Mouse (Mus musculus) thymus, postnatal 4 days (tissue): ENCODE results near the gene Irf4.

Experiments used
- DNase-seq: peaks from one replicate; pipeline ENCODE4 v3.0.0; 2021

Gene Irf4

GRCm38 (mm10) chr13:30741172-30741571, 7.9 kb upstream of the Irf4 start:
- no peak for DNase-seq

- no peak for DNase-seq
Measured at GRCm38 (mm10) chr13:30742411-30742970, 6.5 kb upstream of the Irf4 start.

GRCm38 (mm10) chr13:30745121-30745520, 3.9 kb upstream of the Irf4 start:
- no peak for DNase-seq

GRCm38 (mm10) chr13:30747068-30747467, 2.0 kb upstream of the Irf4 start:
- DNase-seq: no peak

DNA sequence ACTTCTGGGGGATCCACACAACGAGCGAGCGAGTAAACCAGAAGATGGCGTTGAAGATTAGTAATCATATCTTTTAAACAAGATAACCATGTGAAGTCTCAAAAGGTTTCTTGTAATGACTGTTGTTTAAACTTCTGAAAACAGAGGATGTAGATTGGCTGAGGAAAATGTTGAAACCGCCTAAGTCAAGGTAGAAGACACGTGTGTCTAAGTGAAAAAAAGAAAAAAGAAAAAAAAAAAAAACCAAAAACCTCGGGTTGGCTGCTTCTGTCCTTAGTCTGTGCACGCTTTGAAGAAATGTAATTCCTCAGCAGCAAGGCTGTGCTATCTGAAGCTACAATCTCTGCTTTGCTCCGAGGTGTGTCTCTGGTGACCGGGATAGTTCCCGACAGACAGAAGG, 1.5 kb upstream of the Irf4 start:
- DNase-seq: no peak

DNA sequence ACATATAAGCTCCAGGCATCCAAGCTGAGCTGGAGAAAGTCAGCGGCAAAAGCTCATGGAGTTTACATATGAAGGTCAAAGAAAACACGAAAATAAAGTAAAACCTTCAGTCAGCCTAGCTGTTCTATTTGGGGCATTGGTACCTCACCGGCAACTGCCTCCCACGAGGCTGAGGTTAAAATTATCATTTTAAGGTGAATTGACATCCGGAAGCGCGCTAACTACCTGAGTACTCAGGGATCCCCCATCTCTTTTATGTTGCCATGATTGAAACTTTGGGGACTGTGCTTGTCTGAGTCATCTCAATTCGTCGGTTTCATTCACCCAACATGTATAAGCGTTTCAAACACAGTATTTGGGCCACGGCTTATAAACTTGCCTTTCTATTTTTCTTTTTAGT, 705 bp upstream of the Irf4 start:
- DNase-seq: peak; percentile 9

DNA sequence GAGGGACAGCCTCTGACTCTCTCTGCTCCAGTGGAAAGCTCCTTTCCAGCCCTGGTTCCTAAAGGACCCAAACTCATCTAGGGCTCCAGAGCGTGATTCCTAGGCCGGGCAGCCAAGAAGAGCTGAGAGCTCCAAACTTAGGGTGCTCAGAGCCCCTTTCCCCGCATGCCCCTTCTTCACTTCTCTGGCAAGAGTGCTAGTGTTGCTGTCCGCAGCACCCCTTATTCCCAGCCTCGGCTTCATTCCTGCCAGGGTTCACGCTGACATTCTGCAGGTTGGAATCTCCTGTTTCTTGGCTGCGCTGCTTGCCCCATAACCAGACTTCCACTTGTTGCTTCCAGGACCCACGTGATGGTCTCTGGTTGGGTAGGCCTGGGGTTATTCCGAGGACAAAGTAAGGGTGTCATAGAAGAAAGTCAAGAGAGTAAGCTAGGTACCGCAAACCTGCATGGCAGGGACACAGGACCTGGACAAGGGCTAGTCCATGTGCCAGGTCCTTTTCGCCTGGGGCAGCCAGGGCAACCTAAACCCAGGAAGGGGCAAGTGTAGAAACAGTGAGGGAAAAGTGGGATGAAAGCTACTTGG, 623 bp downstream of the Irf4 start:
- DNase-seq: no peak

- DNase-seq: peak; percentile 53
Measured at GRCm38 (mm10) chr13:30750461-30751303, 1.7 kb downstream of the Irf4 start.

DNA sequence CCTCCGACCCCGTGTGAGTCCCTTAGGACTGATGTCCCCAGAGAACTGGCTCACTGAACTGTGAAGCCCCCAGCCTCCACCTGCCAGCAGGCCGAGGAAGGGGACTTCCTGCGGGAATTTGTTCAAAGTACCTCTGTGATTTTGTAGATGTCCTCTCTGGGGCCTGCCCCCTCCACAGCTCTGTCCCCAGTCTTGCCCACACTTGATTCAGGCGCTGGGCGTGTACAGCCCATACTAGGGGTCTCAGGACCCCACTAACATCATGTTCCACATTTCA, 2.2 kb downstream of the Irf4 start:
- DNase-seq: peak; percentile 8

GRCm38 (mm10) chr13:30752581-30753187, 3.7 kb downstream of the Irf4 start:
- DNase-seq: no peak

GRCm38 (mm10) chr13:30753441-30753840, 4.4 kb downstream of the Irf4 start:
- DNase-seq: no peak

- DNase-seq: no peak
Measured at GRCm38 (mm10) chr13:30754066-30754465, 5.0 kb downstream of the Irf4 start.

- no peak for DNase-seq
Measured at GRCm38 (mm10) chr13:30754825-30755476, 5.9 kb downstream of the Irf4 start.

GRCm38 (mm10) chr13:30755577-30755976, 6.6 kb downstream of the Irf4 start:
- DNase-seq: no peak

GRCm38 (mm10) chr13:30755998-30756639, 7.1 kb downstream of the Irf4 start:
- DNase-seq: no peak

GRCm38 (mm10) chr13:30757264-30757900, 8.4 kb downstream of the Irf4 start:
- DNase-seq: no peak

DNA sequence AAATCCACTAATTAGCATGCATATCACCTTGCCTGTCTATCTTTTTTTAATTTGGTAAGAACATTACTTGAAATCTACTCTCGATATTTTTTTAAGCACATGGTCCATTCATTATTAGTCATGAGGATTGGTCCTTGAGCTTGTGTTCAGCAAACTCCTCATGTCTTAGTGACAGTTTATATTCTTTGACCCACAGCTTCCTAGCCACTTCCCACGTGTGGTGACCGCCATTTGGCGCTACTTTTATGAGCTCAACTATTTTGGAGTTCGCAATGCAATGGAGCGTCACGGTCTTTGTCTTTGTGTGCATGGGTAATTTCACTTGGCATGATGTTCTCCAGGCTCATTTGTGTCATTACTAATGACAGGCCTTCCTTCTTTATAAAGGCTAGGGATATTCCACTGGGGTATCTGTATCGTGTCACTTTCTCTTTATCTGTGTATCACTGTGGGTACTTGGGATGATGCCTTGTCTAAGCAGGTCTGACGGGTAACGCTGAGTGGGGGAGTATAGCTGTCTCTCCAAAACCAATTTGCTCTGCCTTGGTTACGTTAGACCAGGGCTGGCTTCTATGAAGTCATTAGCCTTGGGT, 9.9 kb downstream of the Irf4 start:
- no peak for DNase-seq

DNA sequence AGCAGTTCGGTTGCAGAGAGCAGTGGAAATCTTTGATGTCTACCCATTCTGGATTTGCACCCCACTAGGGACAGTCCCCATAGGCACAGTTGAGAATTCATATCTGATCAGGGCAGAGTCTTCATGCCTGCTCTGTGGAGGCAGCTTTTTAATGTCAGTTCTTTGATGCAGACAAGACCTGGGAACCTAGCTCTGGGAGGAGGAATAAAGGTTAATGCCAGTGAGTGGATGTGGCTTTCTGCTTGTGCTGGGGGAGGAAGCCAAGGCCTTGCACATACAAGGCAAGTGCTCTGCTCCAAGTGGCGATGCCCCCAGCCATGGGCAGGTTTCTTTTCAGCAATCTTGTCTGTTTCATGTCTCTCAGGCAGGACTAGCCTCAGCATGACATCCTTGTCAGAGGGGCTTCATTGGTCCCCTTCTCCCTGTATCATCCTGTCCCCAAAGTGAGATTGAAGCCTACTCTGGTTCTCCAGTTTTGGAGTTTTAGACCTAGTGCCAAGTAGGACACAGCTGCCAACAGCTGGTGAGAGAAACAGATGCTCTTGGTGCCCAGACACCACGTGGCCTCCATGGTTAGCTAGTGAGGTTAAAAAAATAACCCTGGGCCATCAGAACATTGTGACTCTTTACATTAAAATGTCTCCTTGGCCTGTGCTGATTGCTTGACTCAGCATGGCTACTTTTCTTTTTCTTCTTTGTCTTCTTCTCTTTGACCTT, 11.5 kb downstream of the Irf4 start:
- DNase-seq: peak; percentile 58

DNA sequence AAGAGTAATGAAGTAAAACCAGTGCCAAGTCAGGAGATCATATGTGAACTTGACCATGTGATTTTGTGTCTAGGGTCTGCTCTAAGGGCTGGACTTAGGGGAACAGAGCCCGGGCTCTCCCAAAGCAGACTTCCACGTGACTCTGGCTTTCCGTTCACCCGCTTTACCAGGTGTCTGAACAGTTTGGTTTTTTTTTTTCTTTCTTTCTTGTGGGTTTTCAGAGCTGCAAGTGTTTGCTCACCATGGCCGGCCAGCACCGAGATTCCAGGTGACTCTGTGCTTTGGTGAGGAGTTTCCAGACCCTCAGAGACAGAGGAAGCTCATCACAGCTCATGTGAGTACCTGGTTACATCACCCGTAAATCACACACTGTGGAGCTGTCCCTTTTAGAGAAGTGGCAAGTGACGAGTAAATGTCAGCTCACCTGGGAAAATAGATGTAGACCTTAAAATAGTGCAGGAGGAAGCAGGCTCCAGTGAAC, 12.2 kb downstream of the Irf4 start:
- peak; percentile 67 for DNase-seq

- peak; percentile 51 for DNase-seq
Measured at GRCm38 (mm10) chr13:30762224-30762623, 13.2 kb downstream of the Irf4 start.
